Mouse (Mus musculus) neural tube, embryonic 12.5 days (tissue): Measurements from ENCODE around the gene Enpp6. TPM values are rescaled to one million over a fixed set of nuclear protein-coding genes. Genes with fewer than 3 reads are reported as not detected.

ENCODE experiments used
- polyA plus RNA-seq: library from polyadenylated mRNA; unstranded; fragments of >200 nt; fragmentation: Nextera tagmentation; extraction: Ambion mirVana; gene quantifications from 2 replicates; pipeline ENCODE4 v1.2.1, GENCODE M21; 2016

Gene Enpp6
- polyA plus RNA-seq, 1 experiment from 2014 or later = 0.23 TPM

Other genes starting within 250 kb of the Enpp6 start
- gene Irf2, start 247.2 kb upstream of the Enpp6 start, polyA plus RNA-seq = 11.7 and 14.2 TPM in 2 replicates